ENCODE assay signal across 8 mouse cellular contexts in genomic region chr15:98002991-98003821, GRCm38 (mm10). TPM values are rescaled to one million over a fixed set of nuclear protein-coding genes. Genes with fewer than 3 reads are reported as not detected.
DNase-seq lines count a peak whose midpoint lies in the region; ATAC-seq and TF ChIP-seq lines count a peak whose summit lies in the region.

No protein-coding gene starts in this region.

- H3K4me3 ChIP-seq in gastrocnemius, adult 2 months = peak overlapping the region; percentile 66
- H3K4me3 ChIP-seq in heart, postnatal 0 days (ENCODE audit: low read depth, low read length) = peak overlapping the region; percentile 47
- H3K4me3 ChIP-seq in liver, embryonic 13.5 days (replicated peaks) = no peak overlapping the region
- peak overlapping the region; percentile 27 for H3K4me3 ChIP-seq in stomach, postnatal 0 days (ENCODE audit: low read depth, low read length)

- no peaks in the 10 kb centered on the region for H3K9me3 ChIP-seq in heart, postnatal 0 days (replicated peaks; ENCODE audit: control insufficient read depth, low read length)
- H3K9me3 ChIP-seq in liver, embryonic 13.5 days (replicated peaks) = no peaks in the 10 kb centered on the region
- no peaks in the 10 kb centered on the region for H3K9me3 ChIP-seq in stomach, postnatal 0 days (ENCODE audit: control insufficient read depth, low read length)

- intact Hi-C loops in gastrocnemius, adult 2 months (cut with DNase I) = no loop called here
- intact Hi-C loops in left cerebral cortex, postnatal 36 days (cut with DNase I) = no loop called here

- 2% methylated on average over 42 of the region's 42 CpGs for WGBS in heart, postnatal 0 days
- WGBS in liver, embryonic 13.5 days (ENCODE audit: insufficient replicate concordance) = 3% methylated on average over 42 of the region's 42 CpGs
- WGBS in stomach, postnatal 0 days = 1% methylated on average over 42 of the region's 42 CpGs

- TF ChIP-seq EP300 in heart, postnatal 0 days (IDR thresholded peaks at IDR 0.05; ENCODE audit: low read depth) = no peak
- TF ChIP-seq EP300 in stomach, postnatal 0 days (optimal IDR thresholded peaks at IDR 0.05) = no peak

- no peak overlapping the region for H3K9ac ChIP-seq in heart, postnatal 0 days (replicated peaks; ENCODE audit: low read depth, low read length)
- no peak overlapping the region for H3K9ac ChIP-seq in liver, embryonic 13.5 days
- no peak overlapping the region for H3K9ac ChIP-seq in stomach, postnatal 0 days (ENCODE audit: low read length)

- TF ChIP-seq CTCF in gastrocnemius, adult 2 months (IDR thresholded peaks at IDR 0.05) = no peak
- TF ChIP-seq CTCF in heart, postnatal 0 days (IDR thresholded peaks at IDR 0.05; ENCODE audit: low read depth) = no peak
- TF ChIP-seq CTCF in stomach, postnatal 0 days (IDR thresholded peaks at IDR 0.05; ENCODE audit: low read depth) = no peak

- peak overlapping the region; percentile 68 for H3K4me2 ChIP-seq in heart, postnatal 0 days (ENCODE audit: low read depth, low read length)
- peak overlapping the region; percentile 14; the same call in 1 of the 2 replicates for H3K4me2 ChIP-seq in liver, embryonic 13.5 days
- peak overlapping the region; percentile 57 for H3K4me2 ChIP-seq in stomach, postnatal 0 days (replicated peaks; ENCODE audit: low read depth)

- H3K4me1 ChIP-seq in heart, postnatal 0 days (ENCODE audit: control insufficient read depth, insufficient read depth) = peaks cover 22% of the 10 kb centered on the region
- H3K4me1 ChIP-seq in liver, embryonic 13.5 days (replicated peaks) = peaks cover 13% of the 10 kb centered on the region
- H3K4me1 ChIP-seq in stomach, postnatal 0 days (replicated peaks; ENCODE audit: control insufficient read depth, insufficient read depth) = 0 out of 2 replicates have a peak, but pooled peaks cover 3% of the 10 kb centered on the region

- DNase-seq in gastrocnemius, adult 2 months = peak; percentile 48
- DNase-seq in gastrocnemius, adult 18-20 months (ENCODE audit: low spot score) = no peak
- peak; percentile 67 for DNase-seq in Muller cell, postnatal 12 days (ENCODE audit: inconsistent ontology term)
- no peak for DNase-seq in heart, postnatal 0 days (ENCODE audit: low spot score)
- no peak for DNase-seq in liver, embryonic 13.5 days
- peak; percentile 59 for DNase-seq in stomach, postnatal 0 days (ENCODE audit: low spot score)
- no peak for DNase-seq in left cerebral cortex, postnatal 36 days (ENCODE audit: low spot score in 2 of 2)

- no peak overlapping the region for H3K27ac ChIP-seq in gastrocnemius, adult 2 months
- no peak overlapping the region for H3K27ac ChIP-seq in heart, postnatal 0 days (ENCODE audit: low read depth)
- H3K27ac ChIP-seq in liver, embryonic 13.5 days = no peak overlapping the region
- no peak overlapping the region for H3K27ac ChIP-seq in stomach, postnatal 0 days (replicated peaks)

- 0 out of 2 replicates have a peak, but pooled peaks have one; percentile 9 for ATAC-seq in heart, postnatal 0 days (ENCODE audit: insufficient read depth, low read depth)
- no peak for ATAC-seq in liver, embryonic 13.5 days (ENCODE audit: low read depth)
- ATAC-seq in stomach, postnatal 0 days (ENCODE audit: low FRiP score, low TSS enrichment) = no peak
- no peak for ATAC-seq in inflammation-experienced regulatory T-cells, adult 6 months

- no peaks in the 10 kb centered on the region for H3K36me3 ChIP-seq in heart, postnatal 0 days (replicated peaks; ENCODE audit: control insufficient read depth, insufficient read depth, low read length)
- H3K36me3 ChIP-seq in liver, embryonic 13.5 days = no peaks in the 10 kb centered on the region
- no peaks in the 10 kb centered on the region for H3K36me3 ChIP-seq in stomach, postnatal 0 days (ENCODE audit: control insufficient read depth, insufficient read depth, low read length)

- peaks cover 93% of the 10 kb centered on the region for H3K27me3 ChIP-seq in heart, postnatal 0 days (ENCODE audit: control insufficient read depth, insufficient read depth, low read length)
- peaks cover 100% of the 10 kb centered on the region for H3K27me3 ChIP-seq in liver, embryonic 13.5 days
- H3K27me3 ChIP-seq in stomach, postnatal 0 days (ENCODE audit: control insufficient read depth, insufficient read depth, low read length) = peaks cover 38% of the 10 kb centered on the region; the same call in 1 of the 2 replicates

RNA-seq across cellular contexts. Expression of gene Col2a1, which starts 1.3 kb away (rescaled TPM):
- total RNA-seq in gastrocnemius, adult 2 months (2021) = 1 to 10 TPM; 1.1 to 1.5 TPM
- total RNA-seq in gastrocnemius, adult 18-20 months (2021) = under 1 TPM; 0.19 to 0.37 TPM
- total RNA-seq in heart, postnatal 0 days (2014; rRNA removed; ENCODE audit: low replicate concordance) = 0.38 and 0.66 TPM in 2 replicates
- 0.18 and 0.22 TPM in 2 replicates for polyA plus RNA-seq in heart, postnatal 0 days (2015; fragmentation: Nextera tagmentation; extraction: Ambion mirVana)
- 0.27 and 0.28 TPM in 2 replicates for polyA plus RNA-seq in liver, embryonic 13.5 days (2015; fragmentation: Nextera tagmentation; extraction: Ambion mirVana)
- polyA plus RNA-seq in stomach, postnatal 0 days (2015; fragmentation: Nextera tagmentation; extraction: Ambion mirVana) = 0.05 and 0.21 TPM in 2 replicates
- not detected for polyA plus RNA-seq in inflammation-experienced regulatory T-cells, adult 6 months (2017; shearing (Covaris generic))
- total RNA-seq in left cerebral cortex, postnatal 36 days (2021) = under 1 TPM; 0.30 to 0.48 TPM

RNA-seq across cellular contexts. Expression of gene Tmem106c, which starts 39.2 kb away (rescaled TPM):
- total RNA-seq in gastrocnemius, adult 2 months (2021) = 1 to 10 TPM; 4.9 to 7.3 TPM
- 1 to 10 TPM; 5.8 to 7.4 TPM for total RNA-seq in gastrocnemius, adult 18-20 months (2021)
- total RNA-seq in heart, postnatal 0 days (2014; rRNA removed; ENCODE audit: low replicate concordance) = 20.3 and 94.1 TPM in 2 replicates
- 33.1 and 34.3 TPM in 2 replicates for polyA plus RNA-seq in heart, postnatal 0 days (2015; fragmentation: Nextera tagmentation; extraction: Ambion mirVana)
- polyA plus RNA-seq in liver, embryonic 13.5 days (2015; fragmentation: Nextera tagmentation; extraction: Ambion mirVana) = 14.8 and 15.8 TPM in 2 replicates
- polyA plus RNA-seq in stomach, postnatal 0 days (2015; fragmentation: Nextera tagmentation; extraction: Ambion mirVana) = 33.1 and 39.8 TPM in 2 replicates
- 10 to 100 TPM; 18.8 to 32.3 (median 28.5) TPM for polyA plus RNA-seq in inflammation-experienced regulatory T-cells, adult 6 months (2017; shearing (Covaris generic))
- 10 to 100 TPM; 23.4 to 25.5 TPM for total RNA-seq in left cerebral cortex, postnatal 36 days (2021)

Comparison
In these comparisons a context has a peak if more than half of its experiments do, and no peak if none do; other contexts are left out.
1. DNase-seq: peak in gastrocnemius, adult 2 months (single experiment), Muller cell, postnatal 12 days (single experiment) and stomach, postnatal 0 days (single experiment); none in gastrocnemius, adult 18-20 months (single experiment), heart, postnatal 0 days (single experiment), liver, embryonic 13.5 days (single experiment) and left cerebral cortex, postnatal 36 days (0 of 2).
2. H3K4me2 ChIP-seq: peak in every context shown above with its lines; median percentile 68 in heart, postnatal 0 days; 57 in stomach, postnatal 0 days; 14 in liver, embryonic 13.5 days.